Mouse (Mus musculus) thymus, postnatal 10 days (tissue): ENCODE data around the gene Tmtc2.

ENCODE experiments used
- DNase-seq, 2 experiments: peaks; one replicate each; pipeline ENCODE4 v3.0.0; 2021; ENCODE audit warnings: low spot score in 2 of 2

The Tmtc2 gene

GRCm38 (mm10) chr10:105501736-105502135 lies 72.5 kb downstream of the Tmtc2 start:
- DNase-seq, result no peak

GRCm38 (mm10) chr10:105500482-105500881 lies 73.8 kb downstream of the Tmtc2 start:
- DNase-seq, result no peak

- DNase-seq, result no peak
These were observed 79.0 kb downstream of the Tmtc2 start for GRCm38 (mm10) chr10:105495248-105495647.

- DNase-seq, result no peak
These were observed 81.8 kb downstream of the Tmtc2 start for GRCm38 (mm10) chr10:105492485-105492884.

GRCm38 (mm10) chr10:105490748-105491147 lies 83.5 kb downstream of the Tmtc2 start:
- DNase-seq, result no peak

GRCm38 (mm10) chr10:105489970-105490735 lies 84.1 kb downstream of the Tmtc2 start:
- no peak for DNase-seq

- no peak for DNase-seq
These were observed 87.3 kb downstream of the Tmtc2 start for GRCm38 (mm10) chr10:105486977-105487376.

- DNase-seq, result no peak
These were observed 89.7 kb downstream of the Tmtc2 start for GRCm38 (mm10) chr10:105484355-105485094.

GRCm38 (mm10) chr10:105479771-105480170 lies 94.5 kb downstream of the Tmtc2 start:
- no peak for DNase-seq

- no peak for DNase-seq
These were observed 96.5 kb downstream of the Tmtc2 start for GRCm38 (mm10) chr10:105477623-105478238.

- no peak for DNase-seq
These were observed 100.0 kb downstream of the Tmtc2 start for GRCm38 (mm10) chr10:105474162-105474830.

GRCm38 (mm10) chr10:105464378-105464777 lies 109.9 kb downstream of the Tmtc2 start:
- DNase-seq, result no peak

- DNase-seq, result no peak
These were observed 120.8 kb downstream of the Tmtc2 start for GRCm38 (mm10) chr10:105453441-105453840.

- no peak for DNase-seq
These were observed 127.1 kb downstream of the Tmtc2 start for GRCm38 (mm10) chr10:105447191-105447590.

- no peak for DNase-seq
These were observed 129.9 kb downstream of the Tmtc2 start for GRCm38 (mm10) chr10:105444309-105444708.

GRCm38 (mm10) chr10:105434879-105435278 lies 139.4 kb downstream of the Tmtc2 start:
- DNase-seq, result no peak

- DNase-seq, result no peak
These were observed 143.4 kb downstream of the Tmtc2 start for GRCm38 (mm10) chr10:105430885-105431284.

- DNase-seq, result no peak
These were observed 144.0 kb downstream of the Tmtc2 start for GRCm38 (mm10) chr10:105430232-105430631.

- DNase-seq, result no peak
These were observed 146.2 kb downstream of the Tmtc2 start for GRCm38 (mm10) chr10:105428080-105428479.

GRCm38 (mm10) chr10:105427625-105428024 lies 146.6 kb downstream of the Tmtc2 start:
- DNase-seq, result no peak

GRCm38 (mm10) chr10:105425052-105425451 lies 149.2 kb downstream of the Tmtc2 start:
- DNase-seq, result no peak

GRCm38 (mm10) chr10:105423187-105423586 lies 151.1 kb downstream of the Tmtc2 start:
- no peak for DNase-seq
